Mouse (Mus musculus): ENCODE data around the gene Ciao2a.

The Ciao2a gene

GRCm38 (mm10) chr9:66168233-66168632, 41.8 kb downstream of the Ciao2a start:
- DNase-seq, result no peak

GRCm38 (mm10) chr9:66170506-66170905, 44.1 kb downstream of the Ciao2a start:
- DNase-seq, result no peak

GRCm38 (mm10) chr9:66171275-66171921, 45.0 kb downstream of the Ciao2a start:
- no peak for DNase-seq

GRCm38 (mm10) chr9:66173316-66173855, 47.0 kb downstream of the Ciao2a start:
- no peak for DNase-seq

- no peak for DNase-seq
These were observed 48.6 kb downstream of the Ciao2a start for GRCm38 (mm10) chr9:66174985-66175384.

GRCm38 (mm10) chr9:66177975-66178374, 51.6 kb downstream of the Ciao2a start:
- no peak for DNase-seq

GRCm38 (mm10) chr9:66179795-66180194, 53.4 kb downstream of the Ciao2a start:
- DNase-seq, result no peak

- DNase-seq, result no peak
These were observed 54.9 kb downstream of the Ciao2a start for GRCm38 (mm10) chr9:66181126-66181825.

- no peak for DNase-seq
These were observed 55.6 kb downstream of the Ciao2a start for GRCm38 (mm10) chr9:66181826-66182678.

GRCm38 (mm10) chr9:66182679-66182993, 56.2 kb downstream of the Ciao2a start:
- no peak for DNase-seq

- DNase-seq, result no peak
These were observed 56.6 kb downstream of the Ciao2a start for GRCm38 (mm10) chr9:66183023-66183422.

GRCm38 (mm10) chr9:66184572-66184971, 58.2 kb downstream of the Ciao2a start:
- DNase-seq, result no peak

GRCm38 (mm10) chr9:66186426-66186825, 60.0 kb downstream of the Ciao2a start:
- no peak for DNase-seq

Measured in thymus, postnatal 25 days (tissue).